Mouse (Mus musculus) hindbrain, embryonic 13.5 days (tissue): ENCODE results near the gene Dpf1. TPM values are rescaled to one million over a fixed set of nuclear protein-coding genes. Genes with fewer than 3 reads are reported as not detected.

Experiments used
- ATAC-seq: fragments of 200-750 bp; cut with Nextera tagmentation; 2 replicates; pipeline ENCODE4 v1.8.0; 2017; ENCODE audit warnings: moderate TSS enrichment; ENCODE audit not compliant: low FRiP score
- H3K27ac ChIP-seq: fragments of 300-500 bp; sonication (generic); 2 replicates; pipeline ENCODE4 v1.5.1; 2015; ENCODE audit warnings: inconsistent platforms, mild to moderate bottlenecking, moderate library complexity
- H3K27me3 ChIP-seq: fragments of 300-500 bp; sonication (generic); 2 replicates; pipeline ENCODE4 v1.6.1; 2015; ENCODE audit warnings: mild to moderate bottlenecking, inconsistent platforms
- H3K36me3 ChIP-seq: fragments of 300-500 bp; sonication (generic); 2 replicates; pipeline ENCODE4 v1.6.1; 2015; ENCODE audit warnings: mild to moderate bottlenecking, inconsistent platforms
- H3K4me1 ChIP-seq: fragments of 300-500 bp; sonication (generic); replicated peaks from 2 replicates; pipeline ENCODE4 v1.6.1; 2015; ENCODE audit warnings: inconsistent platforms
- H3K4me2 ChIP-seq: fragments of 300-500 bp; sonication (generic); 2 replicates; pipeline ENCODE4 v1.6.1; 2015; ENCODE audit warnings: inconsistent platforms, mild to moderate bottlenecking, moderate library complexity
- H3K4me3 ChIP-seq: fragments of 300-500 bp; sonication (generic); 2 replicates; pipeline ENCODE4 v1.5.1; 2015; ENCODE audit warnings: mild to moderate bottlenecking, inconsistent platforms
- H3K9ac ChIP-seq: fragments of 300-500 bp; sonication (generic); 2 replicates; pipeline ENCODE4 v1.6.1; 2015; ENCODE audit warnings: mild to moderate bottlenecking, inconsistent platforms
- H3K9me3 ChIP-seq: fragments of 300-500 bp; sonication (generic); 2 replicates; pipeline ENCODE4 v1.6.1; 2016; ENCODE audit warnings: inconsistent platforms
- WGBS: fragments of 180-500 bp; shearing (Covaris S2); methylation state at CpG from one replicate; pipeline ENCODE4 v1.1.7; 2015; 5-methylcytosine and 5-hydroxymethylcytosine counted together
- polyA plus RNA-seq: library from polyadenylated mRNA; unstranded; fragments of >200 nt; fragmentation: Nextera tagmentation; extraction: Ambion mirVana; gene quantifications from 2 replicates; pipeline ENCODE4 v1.2.1, GENCODE M21; 2015

Dpf1 gene
- polyA plus RNA-seq, 1 experiment from 2014 or later: 187 TPM

GRCm38 (mm10) chr7:29364052-29364451, 60.3 kb downstream of the Dpf1 start:
- 22% methylated on average over 4 of the region's 4 CpGs for WGBS
- no peak overlapping the region for H3K9ac ChIP-seq
- H3K27me3 ChIP-seq: no peaks in the 10 kb centered on the region
- H3K4me2 ChIP-seq: no peak overlapping the region
- no peaks in the 10 kb centered on the region for H3K9me3 ChIP-seq
- ATAC-seq: no peak
- H3K36me3 ChIP-seq: peaks cover 29% of the 10 kb centered on the region
- peaks cover 21% of the 10 kb centered on the region for H3K4me1 ChIP-seq
- H3K27ac ChIP-seq: no peak overlapping the region
- H3K4me3 ChIP-seq: no peak overlapping the region

- no peaks in the 10 kb centered on the region for H3K27me3 ChIP-seq
- peaks cover 20% of the 10 kb centered on the region for H3K36me3 ChIP-seq
- 82% methylated on average over 13 of the region's 13 CpGs for WGBS
- peaks cover 21% of the 10 kb centered on the region for H3K4me1 ChIP-seq
- peak overlapping the region; percentile 88 for H3K27ac ChIP-seq
- peak; percentile 95 for ATAC-seq
- H3K9ac ChIP-seq: peak overlapping the region; percentile 62
- H3K9me3 ChIP-seq: no peaks in the 10 kb centered on the region
- H3K4me3 ChIP-seq: no peak overlapping the region
- H3K4me2 ChIP-seq: peak overlapping the region; percentile 23; the same call in 1 of the 2 replicates
Observed at GRCm38 (mm10) chr7:29367166-29368003, 63.6 kb downstream of the Dpf1 start.

Other genes with a start within 250 kb of the Dpf1 start
- gene Ryr1, start 178.8 kb upstream of the Dpf1 start, polyA plus RNA-seq: 8.5 and 9.8 TPM in 2 replicates
- gene Rasgrp4, start 169.1 kb upstream of the Dpf1 start, polyA plus RNA-seq: 0.48 and 0.68 TPM in 2 replicates
- 24.7 and 24.8 TPM in 2 replicates for gene Fam98c, start 147.7 kb upstream of the Dpf1 start, polyA plus RNA-seq
- gene Ggn, start 133.7 kb upstream of the Dpf1 start, polyA plus RNA-seq: 0.49 and 0.65 TPM in 2 replicates
- gene Spred3, start 133.5 kb upstream of the Dpf1 start, polyA plus RNA-seq: 7.1 and 8.2 TPM in 2 replicates
- 303 and 305 TPM in 2 replicates for gene Psmd8, start 123.2 kb upstream of the Dpf1 start, polyA plus RNA-seq
- 2.0 and 3.6 TPM in 2 replicates for gene Catsperg1, start 89.9 kb upstream of the Dpf1 start, polyA plus RNA-seq
- gene Kcnk6, start 71.4 kb upstream of the Dpf1 start, polyA plus RNA-seq: 0.43 and 0.57 TPM in 2 replicates
- 79.0 and 79.8 TPM in 2 replicates for gene Yif1b, start 65.6 kb upstream of the Dpf1 start, polyA plus RNA-seq
- gene 2200002D01Rik, start 55.5 kb upstream of the Dpf1 start, polyA plus RNA-seq: 1.7 and 2.1 TPM in 2 replicates
- gene Spint2, start 22.0 kb upstream of the Dpf1 start, polyA plus RNA-seq: 42.4 and 44.0 TPM in 2 replicates
- gene Ppp1r14a, start 14.6 kb upstream of the Dpf1 start, polyA plus RNA-seq: 8.6 and 13.1 TPM in 2 replicates
- 12.6 and 13.7 TPM in 2 replicates for gene Sipa1l3, start 214.7 kb downstream of the Dpf1 start, polyA plus RNA-seq